Mouse (Mus musculus) liver, adult 2 months (tissue): ENCODE results near the gene Mrvi1.

ENCODE experiments used
- CTCF ChIP-seq: fragments of 200-500 bp; IDR thresholded peaks from 2 replicates; pipeline ENCODE4 v1.5.1; 2011; ENCODE audit warnings: low read depth, low read length, control low read depth
- POLR2A ChIP-seq: fragments of 200-500 bp; IDR thresholded peaks from 2 replicates; pipeline ENCODE4 v1.6.1; 2011; ENCODE audit warnings: low read length, control low read depth; ENCODE audit not compliant: insufficient read depth; ENCODE audit errors: extremely low read depth

DNA sequence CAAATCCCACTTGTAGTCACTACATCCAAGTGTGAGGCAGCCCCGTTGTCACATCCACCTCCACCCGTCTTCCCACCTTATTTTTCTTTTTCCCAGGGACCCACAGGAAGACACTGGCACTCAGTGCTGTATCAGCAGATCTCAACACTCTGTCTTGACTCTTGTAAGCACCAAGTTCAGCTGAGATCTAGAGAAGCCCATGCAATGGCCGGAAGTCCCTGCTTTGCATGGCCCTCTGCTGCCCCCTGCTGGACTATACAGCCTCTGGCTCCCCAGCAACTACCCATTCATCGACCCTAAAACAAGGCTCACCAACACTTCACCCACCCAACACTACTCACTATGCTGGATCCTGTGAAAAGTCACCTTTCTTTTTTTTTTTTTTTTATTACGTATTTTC, 32.6 kb upstream of the Mrvi1 start:
- TF ChIP-seq CTCF (peak; percentile 98), POLR2A (no peak)
